24 mouse cellular contexts compared by ENCODE assay signal in genomic region chr19:45067758-45068510, GRCm38 (mm10). TPM values are rescaled to one million over a fixed set of nuclear protein-coding genes. Genes with fewer than 3 reads are reported as not detected.
DNase-seq lines count a peak whose midpoint lies in the region; ATAC-seq and TF ChIP-seq lines count a peak whose summit lies in the region.
"Had no signal": no experiment of that assay in that cellular context is flagged by ENCODE, and none has a peak within 500 bp of the region (broad histone marks: within the 10 kb centered on the region; RNA-seq: fewer than 3 reads in every experiment).

No protein-coding gene starts in this region.

- H3K4me2 ChIP-seq in liver, embryonic 13.5 days: no peak overlapping the region
- H3K4me2 ChIP-seq in liver, postnatal 0 days (ENCODE audit: low read depth, low read length): no peak overlapping the region
- H3K4me2 ChIP-seq: heart, embryonic 12.5 days; heart, embryonic 15.5 days; hindbrain, embryonic 14.5 days had no signal

- H3K4me3 ChIP-seq in liver, embryonic 13.5 days (replicated peaks): no peak overlapping the region
- H3K4me3 ChIP-seq in liver, postnatal 0 days (ENCODE audit: low read depth, low read length): no peak overlapping the region
- no peak overlapping the region for H3K4me3 ChIP-seq in ES-Bruce4 (ENCODE audit: low read depth, low read length)
- no peak overlapping the region for H3K4me3 ChIP-seq in forebrain, embryonic 10.5 days
- H3K4me3 ChIP-seq: heart, embryonic 12.5 days; heart, embryonic 15.5 days had no signal

- no peak overlapping the region for H3K9ac ChIP-seq in liver, embryonic 13.5 days
- no peak overlapping the region for H3K9ac ChIP-seq in liver, postnatal 0 days (replicated peaks)
- peak overlapping the region; percentile 20; the same call in 1 of the 2 replicates for H3K9ac ChIP-seq in ES-Bruce4 (ENCODE audit: low read depth, poor library complexity, severe bottlenecking)
- H3K9ac ChIP-seq: forebrain, postnatal 0 days; heart, embryonic 12.5 days; heart, embryonic 15.5 days; hindbrain, embryonic 14.5 days had no signal

- ATAC-seq in liver, embryonic 13.5 days (ENCODE audit: low read depth): 0 out of 2 replicates have a peak, but pooled peaks have one; percentile 37
- ATAC-seq in liver, postnatal 0 days: no peak
- 0 out of 2 replicates have a peak, but pooled peaks have one; percentile 36 for ATAC-seq in megakaryocyte-erythroid progenitor cell, adult 5-6 weeks (replicated peaks; ENCODE audit: low FRiP score, low TSS enrichment, poor library complexity, severe bottlenecking)
- ATAC-seq: activated CD4-positive, CD25-positive, alpha-beta regulatory T cell, adult 4 months; forebrain, embryonic 14.5 days; forebrain, postnatal 0 days; hindbrain, postnatal 0 days; inflammation-experienced regulatory T-cells, adult 6 months had no signal

- no peak overlapping the region for H3K27ac ChIP-seq in liver, embryonic 13.5 days
- no peak overlapping the region for H3K27ac ChIP-seq in liver, postnatal 0 days (ENCODE audit: low read depth)
- no peak overlapping the region for H3K27ac ChIP-seq in ES-Bruce4 (ENCODE audit: insufficient read depth, low read length)
- no peak overlapping the region for H3K27ac ChIP-seq in forebrain, embryonic 10.5 days
- H3K27ac ChIP-seq: heart, embryonic 15.5 days; hindbrain, embryonic 14.5 days; hindbrain, postnatal 0 days had no signal

- no peaks in the 10 kb centered on the region for H3K9me3 ChIP-seq in liver, embryonic 13.5 days (replicated peaks)
- no peaks in the 10 kb centered on the region for H3K9me3 ChIP-seq in liver, postnatal 0 days (ENCODE audit: low read length)
- H3K9me3 ChIP-seq in ES-Bruce4 (replicated peaks; ENCODE audit: control insufficient read depth, insufficient read depth, low read length, poor library complexity, severe bottlenecking): no peaks in the 10 kb centered on the region
- H3K9me3 ChIP-seq in forebrain, embryonic 10.5 days: no peaks in the 10 kb centered on the region
- H3K9me3 ChIP-seq: heart, embryonic 12.5 days; heart, embryonic 15.5 days had no signal

- intact Hi-C loops in heart, postnatal 10 days (cut with DNase I): no loop called here

- no peak for TF ChIP-seq POLR2A in ES-Bruce4 (IDR thresholded peaks at IDR 0.05; ENCODE audit: insufficient read depth, low read length)

- H3K27me3 ChIP-seq in liver, embryonic 13.5 days: peaks cover 40% of the 10 kb centered on the region
- peaks cover 36% of the 10 kb centered on the region for H3K27me3 ChIP-seq in liver, postnatal 0 days (ENCODE audit: insufficient read depth, low read length)
- no peaks in the 10 kb centered on the region for H3K27me3 ChIP-seq in ES-Bruce4 (ENCODE audit: control insufficient read depth, insufficient read depth, low read length, poor library complexity, severe bottlenecking)
- H3K27me3 ChIP-seq in forebrain, embryonic 10.5 days (ENCODE audit: poor library complexity, severe bottlenecking): peaks cover 95% of the 10 kb centered on the region

- DNase-seq in liver, embryonic 13.5 days: no peak
- DNase-seq in liver, postnatal 0 days: no peak
- peak; percentile 23 for DNase-seq in 416B (ENCODE audit: low read depth)
- DNase-seq in heart, postnatal 10 days: no peak
- no peak for DNase-seq in forebrain, embryonic 10.5 days (ENCODE audit: extremely low spot score, low spot score)
- DNase-seq: adrenal gland, adult 8-10 months; adrenal gland, postnatal 25 days; B cell, adult 2 months; cerebellum, adult 9-10 months; cerebellum, postnatal 14 days; forebrain, postnatal 0 days; gastrocnemius, postnatal 25 days; heart, adult 18-20 months; heart, postnatal 14 days; heart, postnatal 4 days had no signal

- 50% methylated on average over 7 of the region's 7 CpGs for WGBS in liver, embryonic 13.5 days (ENCODE audit: insufficient replicate concordance)
- WGBS in liver, postnatal 0 days (ENCODE audit: insufficient replicate concordance): 57% methylated on average over 7 of the region's 7 CpGs
- WGBS in forebrain, embryonic 10.5 days: 82% methylated on average over 7 of the region's 7 CpGs

- no peaks in the 10 kb centered on the region for H3K36me3 ChIP-seq in liver, embryonic 13.5 days
- no peaks in the 10 kb centered on the region for H3K36me3 ChIP-seq in liver, postnatal 0 days (replicated peaks; ENCODE audit: insufficient read depth, low read length)
- H3K36me3 ChIP-seq in ES-Bruce4 (ENCODE audit: control insufficient read depth, insufficient read depth, low read length, poor library complexity, severe bottlenecking): no peaks in the 10 kb centered on the region
- no peaks in the 10 kb centered on the region for H3K36me3 ChIP-seq in forebrain, embryonic 10.5 days (replicated peaks)
- H3K36me3 ChIP-seq: heart, embryonic 12.5 days; heart, embryonic 15.5 days had no signal

- TF ChIP-seq CTCF in liver, postnatal 0 days (IDR thresholded peaks at IDR 0.05; ENCODE audit: low read depth): no peak
- TF ChIP-seq CTCF in ES-Bruce4 (IDR thresholded peaks at IDR 0.05; ENCODE audit: low read depth, low read length): no peak

- TF ChIP-seq EP300 in liver, postnatal 0 days (IDR thresholded peaks at IDR 0.05; ENCODE audit: low read depth): no peak
- no peak for TF ChIP-seq EP300 in ES-Bruce4 (IDR thresholded peaks at IDR 0.05; ENCODE audit: insufficient read depth, low read depth, low read length)

- peaks cover 52% of the 10 kb centered on the region for H3K4me1 ChIP-seq in liver, embryonic 13.5 days (replicated peaks)
- H3K4me1 ChIP-seq in liver, postnatal 0 days (ENCODE audit: insufficient read depth): peaks cover 15% of the 10 kb centered on the region
- peaks cover 1% of the 10 kb centered on the region for H3K4me1 ChIP-seq in ES-Bruce4 (ENCODE audit: control insufficient read depth, insufficient read depth, low read length)
- H3K4me1 ChIP-seq in forebrain, embryonic 10.5 days: peaks cover 31% of the 10 kb centered on the region
- H3K4me1 ChIP-seq: heart, embryonic 12.5 days had no signal

RNA-seq across cellular contexts. Expression of gene Kazald1, which starts 7.1 kb away (rescaled TPM):
- polyA plus RNA-seq in liver, embryonic 13.5 days (2015; fragmentation: Nextera tagmentation; extraction: Ambion mirVana): 0.25 and 0.29 TPM in 2 replicates
- 0.30 and 0.38 TPM in 2 replicates for polyA plus RNA-seq in liver, postnatal 0 days (2015; fragmentation: Nextera tagmentation; extraction: Ambion mirVana)
- polyA plus RNA-seq in ES-Bruce4 (2011; ENCODE audit: insufficient read depth, insufficient read length, low read depth, missing spikeins): 0.67 and 0.85 TPM in 2 replicates
- total RNA-seq in megakaryocyte-erythroid progenitor cell, adult 5-6 weeks (2014; fragmentation: Nextera tagmentation): 1.2 TPM in 1 of 2 replicates, not detected in the other
- total RNA-seq in megakaryocyte-erythroid progenitor cell, adult 5-6 weeks (2017): 0.80 and 1.7 TPM in 2 replicates
- 1 to 10 TPM; 7.4 to 9.1 TPM for total RNA-seq in heart, postnatal 10 days (2021)
- polyA plus RNA-seq in forebrain, embryonic 10.5 days (2016; fragmentation: Nextera tagmentation; extraction: Ambion mirVana): 0.20 and 0.63 TPM in 2 replicates

RNA-seq across cellular contexts. Expression of gene Sfxn3, which starts 20.6 kb away (rescaled TPM):
- 2.4 and 2.9 TPM in 2 replicates for polyA plus RNA-seq in liver, embryonic 13.5 days (2015; fragmentation: Nextera tagmentation; extraction: Ambion mirVana)
- 2.5 and 2.8 TPM in 2 replicates for polyA plus RNA-seq in liver, postnatal 0 days (2015; fragmentation: Nextera tagmentation; extraction: Ambion mirVana)
- 13.4 and 15.6 TPM in 2 replicates for polyA plus RNA-seq in ES-Bruce4 (2011; ENCODE audit: insufficient read depth, insufficient read length, low read depth, missing spikeins)
- 10.6 and 23.4 TPM in 2 replicates for total RNA-seq in megakaryocyte-erythroid progenitor cell, adult 5-6 weeks (2014; fragmentation: Nextera tagmentation)
- total RNA-seq in megakaryocyte-erythroid progenitor cell, adult 5-6 weeks (2017): 5.8 and 6.4 TPM in 2 replicates
- 10 to 100 TPM; 21.8 to 23.9 TPM for total RNA-seq in heart, postnatal 10 days (2021)
- polyA plus RNA-seq in forebrain, embryonic 10.5 days (2016; fragmentation: Nextera tagmentation; extraction: Ambion mirVana): 6.3 and 6.9 TPM in 2 replicates

RNA-seq across cellular contexts. Expression of gene Pdzd7, which starts 22.4 kb away (rescaled TPM):
- polyA plus RNA-seq in liver, embryonic 13.5 days (2015; fragmentation: Nextera tagmentation; extraction: Ambion mirVana): not detected in 2 replicates
- not detected in 2 replicates for polyA plus RNA-seq in liver, postnatal 0 days (2015; fragmentation: Nextera tagmentation; extraction: Ambion mirVana)
- polyA plus RNA-seq in ES-Bruce4 (2011; ENCODE audit: insufficient read depth, insufficient read length, low read depth, missing spikeins): 0.97 and 1.3 TPM in 2 replicates
- not detected in 2 replicates for total RNA-seq in megakaryocyte-erythroid progenitor cell, adult 5-6 weeks (2014; fragmentation: Nextera tagmentation)
- total RNA-seq in megakaryocyte-erythroid progenitor cell, adult 5-6 weeks (2017): not detected in 2 replicates
- total RNA-seq in heart, postnatal 10 days (2021): under 1 TPM in 1 of 2 experiments, not detected in 1; 0.22 TPM
- 0.15 and 0.25 TPM in 2 replicates for polyA plus RNA-seq in forebrain, embryonic 10.5 days (2016; fragmentation: Nextera tagmentation; extraction: Ambion mirVana)
- total RNA-seq: heart, adult 18-20 months; heart, postnatal 4 days had no signal
- polyA plus RNA-seq: inflammation-experienced regulatory T-cells, adult 6 months had no signal

RNA-seq across cellular contexts. Expression of gene Lzts2, which starts 53.7 kb away (rescaled TPM):
- 6.9 and 8.3 TPM in 2 replicates for polyA plus RNA-seq in liver, embryonic 13.5 days (2015; fragmentation: Nextera tagmentation; extraction: Ambion mirVana)
- 5.7 and 7.2 TPM in 2 replicates for polyA plus RNA-seq in liver, postnatal 0 days (2015; fragmentation: Nextera tagmentation; extraction: Ambion mirVana)
- 39.9 and 48.2 TPM in 2 replicates for polyA plus RNA-seq in ES-Bruce4 (2011; ENCODE audit: insufficient read depth, insufficient read length, low read depth, missing spikeins)
- total RNA-seq in megakaryocyte-erythroid progenitor cell, adult 5-6 weeks (2014; fragmentation: Nextera tagmentation): 9.0 and 10.2 TPM in 2 replicates
- total RNA-seq in megakaryocyte-erythroid progenitor cell, adult 5-6 weeks (2017): 7.8 and 7.9 TPM in 2 replicates
- 10 to 100 TPM; 60.9 to 77.8 TPM for total RNA-seq in heart, postnatal 10 days (2021)
- 47.9 and 52.4 TPM in 2 replicates for polyA plus RNA-seq in forebrain, embryonic 10.5 days (2016; fragmentation: Nextera tagmentation; extraction: Ambion mirVana)
